In the genomic region with DNA sequence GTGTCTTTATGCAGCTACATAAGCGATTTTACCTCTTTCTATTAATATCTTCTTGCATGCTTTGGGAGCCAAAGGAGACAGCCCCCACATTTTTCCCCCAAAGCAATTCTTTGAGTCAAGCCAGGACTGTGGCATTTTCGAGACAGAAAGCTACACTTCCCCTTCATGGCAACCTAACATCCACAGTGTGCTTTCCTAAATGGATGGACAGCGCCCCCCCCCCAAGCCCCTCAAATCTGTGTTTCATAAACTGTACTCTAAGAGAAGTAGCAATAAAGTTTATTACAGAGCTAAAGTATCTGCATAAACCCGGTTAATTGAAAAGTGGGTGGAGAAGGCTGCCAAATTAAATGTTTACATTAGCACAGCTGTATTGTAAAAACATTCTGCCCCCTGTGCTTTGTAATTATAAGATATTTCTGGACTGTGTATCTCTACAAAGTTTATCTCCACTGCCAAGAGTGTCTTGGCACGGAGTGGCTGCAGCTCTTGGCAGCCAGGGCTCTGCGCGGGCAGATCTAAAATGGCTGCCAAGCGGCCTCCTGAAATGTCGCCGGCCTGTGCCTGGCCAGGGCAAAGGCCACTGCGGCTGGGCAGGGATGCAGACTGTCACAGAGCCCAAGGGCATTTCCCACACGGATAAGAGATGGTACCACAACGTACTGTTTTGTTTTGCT, we compare ENCODE assay signal across 8 mouse cellular contexts.
DNase-seq lines count a peak whose midpoint lies in the region; ATAC-seq lines count a peak whose summit lies in the region.

No protein-coding gene starts in this region.

- WGBS in hindbrain, embryonic 15.5 days, result 56% methylated on average over 13 of the region's 13 CpGs
- 84% methylated on average over 13 of the region's 13 CpGs for WGBS in hindbrain, embryonic 10.5 days
- 44% methylated on average over 13 of the region's 13 CpGs for WGBS in limb, embryonic 13.5 days

- H3K4me1 ChIP-seq in hindbrain, embryonic 15.5 days (replicated peaks), result peaks cover 65% of the 10 kb centered on the region
- H3K4me1 ChIP-seq in hindbrain, embryonic 10.5 days (replicated peaks), result peaks cover 43% of the 10 kb centered on the region
- H3K4me1 ChIP-seq in limb, embryonic 13.5 days, result peaks cover 88% of the 10 kb centered on the region

- H3K9ac ChIP-seq in hindbrain, embryonic 15.5 days, result no peak overlapping the region
- H3K9ac ChIP-seq in limb, embryonic 13.5 days, result no peak overlapping the region

- DNase-seq in hindbrain, embryonic 10.5 days (ENCODE audit: low spot score), result no peak
- peak; percentile 90 for DNase-seq in cerebellum, adult 18-20 months
- DNase-seq in gastrocnemius, postnatal 25 days, result peak; percentile 72
- DNase-seq in kidney, adult 18-20 months, result peak; percentile 74
- peak; percentile 32 for DNase-seq in right cerebral cortex, postnatal 4 days

- no peak overlapping the region for H3K4me3 ChIP-seq in hindbrain, embryonic 15.5 days
- no peak overlapping the region for H3K4me3 ChIP-seq in hindbrain, embryonic 10.5 days
- H3K4me3 ChIP-seq in limb, embryonic 13.5 days, result no peak overlapping the region

- peak overlapping the region; percentile 25; the same call in 1 of the 2 replicates for H3K4me2 ChIP-seq in hindbrain, embryonic 15.5 days
- peak overlapping the region; percentile 51 for H3K4me2 ChIP-seq in limb, embryonic 13.5 days (replicated peaks)

- H3K27me3 ChIP-seq in hindbrain, embryonic 15.5 days, result no peaks in the 10 kb centered on the region
- H3K27me3 ChIP-seq in hindbrain, embryonic 10.5 days (ENCODE audit: insufficient read depth, poor library complexity, severe bottlenecking), result peaks cover 9% of the 10 kb centered on the region; the same call in 1 of the 2 replicates
- H3K27me3 ChIP-seq in limb, embryonic 13.5 days, result no peaks in the 10 kb centered on the region

- H3K36me3 ChIP-seq in hindbrain, embryonic 15.5 days, result no peaks in the 10 kb centered on the region
- no peaks in the 10 kb centered on the region for H3K36me3 ChIP-seq in hindbrain, embryonic 10.5 days
- no peaks in the 10 kb centered on the region for H3K36me3 ChIP-seq in limb, embryonic 13.5 days

- ATAC-seq in hindbrain, embryonic 15.5 days (ENCODE audit: low FRiP score, low read depth), result peak; percentile 63
- ATAC-seq in limb, embryonic 13.5 days (ENCODE audit: low FRiP score, low read depth), result peak; percentile 57
- no peak for ATAC-seq in CD4-positive, CD25-positive, alpha-beta regulatory T cell, adult 4 months

- peak overlapping the region; percentile 43 for H3K27ac ChIP-seq in hindbrain, embryonic 15.5 days (replicated peaks)
- no peak overlapping the region; the same call in 1 of the 2 replicates for H3K27ac ChIP-seq in hindbrain, embryonic 10.5 days
- H3K27ac ChIP-seq in limb, embryonic 13.5 days, result peak overlapping the region; percentile 74

- no peaks in the 10 kb centered on the region for H3K9me3 ChIP-seq in hindbrain, embryonic 15.5 days
- no peaks in the 10 kb centered on the region for H3K9me3 ChIP-seq in hindbrain, embryonic 10.5 days
- H3K9me3 ChIP-seq in limb, embryonic 13.5 days, result no peaks in the 10 kb centered on the region
